Mouse (Mus musculus) gastrocnemius, adult 2 months (tissue): Measurements from ENCODE around the gene Ctns. TPM values are rescaled to one million over a fixed set of nuclear protein-coding genes. Genes with fewer than 3 reads are reported as not detected.

ENCODE experiments used
- DNase-seq: peaks from one replicate; pipeline ENCODE4 v3.0.0; 2022
- H3K27ac ChIP-seq: fragments of 200-600 bp; 2 replicates; pipeline ENCODE4 v1.8.1; 2022; ENCODE audit warnings: mild to moderate bottlenecking
- H3K4me3 ChIP-seq: fragments of 200-600 bp; 2 replicates; pipeline ENCODE4 v1.8.1; 2022; ENCODE audit warnings: mild to moderate bottlenecking, moderate library complexity
- CTCF ChIP-seq: fragments of 200-600 bp; IDR thresholded peaks from 2 replicates; pipeline ENCODE4 v1.8.1; 2022; ENCODE audit warnings: antibody characterized with exemption, mild to moderate bottlenecking, moderate library complexity
- intact Hi-C: fragments of 180-260 bp; cut with DNase I; formaldehyde crosslinking; loops from one replicate; pipeline ENCODE4 v1.15.1; 2025
- total RNA-seq, 2 experiments: library from RNA; stranded (reverse); gene quantifications; 2 replicates each; pipeline ENCODE4 v1.2.3; 2021

Gene Ctns
- total RNA-seq, 2 experiments from 2014 or later = 5.7 to 7.8 TPM

GRCm38 (mm10) chr11:73159957-73160810 lies 38.7 kb downstream of the Ctns start, which contains the start of gene P2rx5:
Gene P2rx5 (plus strand): TSS chr11:73160421.
- DNase-seq = peak; percentile 84

GRCm38 (mm10) chr11:73155071-73155470 lies 43.8 kb downstream of the Ctns start:
- Histone ChIP-seq H3K27ac (no peak overlapping the region), H3K4me3 (no peak overlapping the region)
- no peak for DNase-seq
- no peak for TF ChIP-seq CTCF
- intact Hi-C loops = no loop called here

More at GRCm38 (mm10) chr11:73159957-73160810, 38.7 kb downstream of the Ctns start, which contains the start of gene P2rx5:
- no peak for TF ChIP-seq CTCF
- H3K4me3 ChIP-seq = peak within 1 kb of the TSS; percentile 82
- intact Hi-C loops = loop anchor here (1.0 kb wide), 2 partner anchors 14 to 22 kb away; partner anchors contain the start of gene Haspin
- peak within 1 kb of the TSS; percentile 92 for H3K27ac ChIP-seq

- no peak for DNase-seq
- no peak for TF ChIP-seq CTCF
- Histone ChIP-seq H3K4me3 (no peak overlapping the region), H3K27ac (no peak overlapping the region)
- intact Hi-C loops = no loop called here
Measured at GRCm38 (mm10) chr11:73148209-73148608, 50.6 kb downstream of the Ctns start.

- TF ChIP-seq CTCF = no peak
- Histone ChIP-seq H3K4me3 (no peak overlapping the region), H3K27ac (peak overlapping the region; percentile 20; the same call in 1 of the 2 replicates)
- no peak for DNase-seq
- intact Hi-C loops = loop anchor here (1.0 kb wide), 1 partner anchor 13 kb away; the partner anchor contains the start of gene P2rx5
Measured at GRCm38 (mm10) chr11:73146975-73147365, 51.9 kb downstream of the Ctns start.

GRCm38 (mm10) chr11:73146026-73146974 lies 52.5 kb downstream of the Ctns start:
- TF ChIP-seq CTCF = no peak
- no peak overlapping the region for H3K4me3 ChIP-seq
- DNase-seq = peak; percentile 82
- intact Hi-C loops = loop anchor here (1.0 kb wide), 1 partner anchor 14 kb away; the partner anchor contains the start of gene P2rx5
- peak overlapping the region; percentile 76 for H3K27ac ChIP-seq

GRCm38 (mm10) chr11:73144261-73144681 lies 54.6 kb downstream of the Ctns start:
- intact Hi-C loops = no loop called here
- TF ChIP-seq CTCF = no peak
- Histone ChIP-seq H3K4me3 (no peak overlapping the region), H3K27ac (peak overlapping the region; percentile 66)
- peak; percentile 31 for DNase-seq

- TF ChIP-seq CTCF = peak; percentile 7
- H3K4me3 ChIP-seq = peak within 1 kb of the TSS; percentile 83
- DNase-seq = peak; percentile 95
- H3K27ac ChIP-seq = peak within 1 kb of the TSS; percentile 67
- intact Hi-C loops = loop anchor here (1.0 to 5.0 kb wide), 3 partner anchors 22 to 139 kb away; partner anchors contain the start of genes Emc6, P2rx5 and Tax1bp3
Measured at GRCm38 (mm10) chr11:73137591-73138501, 61.0 kb downstream of the Ctns start, which contains the start of gene Haspin. Gene Haspin (minus strand): TSS chr11:73138294.

GRCm38 (mm10) chr11:73137116-73137515 lies 61.7 kb downstream of the Ctns start:
- no peak for DNase-seq
- no peak for TF ChIP-seq CTCF
- H3K4me3 ChIP-seq = peak overlapping the region; percentile 83
- H3K27ac ChIP-seq = no peak overlapping the region
- intact Hi-C loops = loop anchor here (5.0 kb wide), 2 partner anchors 40 to 140 kb away; partner anchors contain the start of genes Emc6 and Tax1bp3

GRCm38 (mm10) chr11:73136587-73136986 lies 62.3 kb downstream of the Ctns start:
- TF ChIP-seq CTCF = no peak
- intact Hi-C loops = loop anchor here (5.0 kb wide), 2 partner anchors 41 to 141 kb away; partner anchors contain the start of genes Emc6 and Tax1bp3
- peak overlapping the region; percentile 83 for H3K4me3 ChIP-seq
- DNase-seq = no peak
- H3K27ac ChIP-seq = no peak overlapping the region

GRCm38 (mm10) chr11:73134222-73134621 lies 64.6 kb downstream of the Ctns start:
- no peak for DNase-seq
- Histone ChIP-seq H3K27ac (no peak overlapping the region), H3K4me3 (no peak overlapping the region)
- intact Hi-C loops = no loop called here
- no peak for TF ChIP-seq CTCF

Other genes with a start within 250 kb of the Ctns start
- gene Atp2a3, start 237.9 kb downstream of the Ctns start, total RNA-seq = 1 to 10 TPM; 5.1 to 6.2 TPM
- gene P2rx1, start 199.9 kb downstream of the Ctns start, total RNA-seq = under 1 TPM; 0.15 to 0.56 TPM
- gene Camkk1, start 180.0 kb downstream of the Ctns start, total RNA-seq = under 1 TPM; 0.43 to 0.89 TPM
- 1 to 10 TPM; 3.2 to 3.9 TPM for gene Ncbp3, start 151.3 kb downstream of the Ctns start, total RNA-seq
- under 1 TPM; 0.08 to 0.17 TPM for gene Itgae, start 108.5 kb downstream of the Ctns start, total RNA-seq
- under 1 TPM in 1 of 2 experiments, not detected in 1; 0.08 TPM for gene Haspin, start 60.7 kb downstream of the Ctns start, total RNA-seq
- gene P2rx5, start 38.6 kb downstream of the Ctns start, total RNA-seq = 10 to 100 TPM in 1 of 2 experiments, 1 to 10 TPM in 1; 7.0 to 12.9 TPM
- 10 to 100 TPM; 82.6 to 93.4 TPM for gene Emc6, start 22.0 kb downstream of the Ctns start, total RNA-seq
- 10 to 100 TPM in 1 of 2 experiments, 1 to 10 TPM in 1; 6.5 to 13.9 TPM for gene Tax1bp3, start 22.0 kb downstream of the Ctns start, total RNA-seq
- gene Shpk, start 418 bp upstream of the Ctns start, total RNA-seq = under 1 TPM; 0.50 to 0.66 TPM
- gene Trpv1, start 35.2 kb upstream of the Ctns start, total RNA-seq = under 1 TPM; 0.06 to 0.20 TPM
- not detected for gene Trpv3, start 68.3 kb upstream of the Ctns start, total RNA-seq
- gene Aspa, start 130.6 kb upstream of the Ctns start, total RNA-seq = 1 to 10 TPM; 2.1 to 5.1 TPM
- gene Gm49340, start 130.7 kb upstream of the Ctns start, total RNA-seq = not detected
- not detected for gene Spata22, start 130.7 kb upstream of the Ctns start, total RNA-seq
- not detected for gene Olfr20, start 151.7 kb upstream of the Ctns start, total RNA-seq
- gene Olfr376, start 172.2 kb upstream of the Ctns start, total RNA-seq = not detected
- not detected for gene Olfr1, start 200.6 kb upstream of the Ctns start, total RNA-seq
- not detected for gene Olfr378, start 229.4 kb upstream of the Ctns start, total RNA-seq